Mouse (Mus musculus) lung, postnatal 0 days (tissue): Measurements from ENCODE around the gene Foxp3. TPM values are rescaled to one million over a fixed set of nuclear protein-coding genes. Genes with fewer than 3 reads are reported as not detected.

Experiments used
- ATAC-seq: fragments of 200-750 bp; cut with Nextera tagmentation; 2 replicates; pipeline ENCODE4 v1.8.0; 2017; ENCODE audit warnings: moderate library complexity
- DNase-seq: peaks from one replicate; pipeline ENCODE4 v3.0.0-alpha.2; 2016; ENCODE audit warnings: low spot score
- H3K27ac ChIP-seq: fragments of 300-500 bp; sonication (generic); 2 replicates; pipeline ENCODE4 v1.5.1; 2014; ENCODE audit warnings: antibody characterized with exemption, mild to moderate bottlenecking, low read length, mixed read lengths
- H3K27me3 ChIP-seq: fragments of 300-500 bp; sonication (generic); replicated peaks from 2 replicates; pipeline ENCODE4 v1.6.1; 2014; ENCODE audit warnings: low read length, mixed read lengths; ENCODE audit not compliant: insufficient read depth
- H3K36me3 ChIP-seq: fragments of 300-500 bp; sonication (generic); 2 replicates; pipeline ENCODE4 v1.6.1; 2014; ENCODE audit warnings: low read length, mixed read lengths; ENCODE audit not compliant: insufficient read depth
- H3K4me1 ChIP-seq: fragments of 300-500 bp; sonication (generic); 2 replicates; pipeline ENCODE4 v1.6.1; 2014; ENCODE audit warnings: antibody characterized with exemption, low read depth, low read length, mixed read lengths; ENCODE audit not compliant: insufficient read depth
- H3K4me2 ChIP-seq: fragments of 300-500 bp; sonication (generic); replicated peaks from 2 replicates; pipeline ENCODE4 v1.6.1; 2014; ENCODE audit warnings: low read depth, mild to moderate bottlenecking, low read length, moderate library complexity, mixed read lengths
- H3K4me3 ChIP-seq: fragments of 300-500 bp; sonication (generic); 2 replicates; pipeline ENCODE4 v1.5.1; 2014; ENCODE audit warnings: low read depth, low read length
- H3K9ac ChIP-seq: fragments of 300-500 bp; sonication (generic); replicated peaks from 2 replicates; pipeline ENCODE4 v1.6.1; 2014; ENCODE audit warnings: low read depth, mild to moderate bottlenecking
- H3K9me3 ChIP-seq: fragments of 300-500 bp; sonication (generic); 2 replicates; pipeline ENCODE4 v1.6.1; 2016; ENCODE audit warnings: low read length, mixed read lengths
- CTCF ChIP-seq: IDR thresholded peaks from 2 replicates; pipeline ENCODE4 v1.5.1; 2016; ENCODE audit warnings: antibody characterized with exemption, mild to moderate bottlenecking
- EP300 ChIP-seq: IDR thresholded peaks from 2 replicates; pipeline ENCODE4 v1.6.1; 2016; ENCODE audit warnings: antibody characterized with exemption, mild to moderate bottlenecking, control low read depth
- WGBS: fragments of 180-500 bp; shearing (Covaris S2); extraction: QIAGEN DNeasy Blood & Tissue Kit; methylation state at CpG from one replicate; pipeline ENCODE4 v1.1.7; 2014; 5-methylcytosine and 5-hydroxymethylcytosine counted together
- polyA plus RNA-seq: library from polyadenylated mRNA; unstranded; fragments of >200 nt; fragmentation: Nextera tagmentation; extraction: Ambion mirVana; gene quantifications from 2 replicates; pipeline ENCODE4 v1.2.1, GENCODE M21; 2015

Foxp3 gene
- polyA plus RNA-seq, 1 experiment from 2014 or later = 0.20 TPM

- Histone ChIP-seq H3K4me3 (no peak within 1 kb of the TSS), H3K9ac (no peak within 1 kb of the TSS), H3K27me3 (no peaks in the 10 kb centered on the region), H3K27ac (no peak within 1 kb of the TSS), H3K4me1 (no peaks in the 10 kb centered on the region), H3K9me3 (no peaks in the 10 kb centered on the region), H3K36me3 (no peaks in the 10 kb centered on the region), H3K4me2 (no peak within 1 kb of the TSS)
- WGBS = 69% methylated on average over 5 of the region's 6 CpGs
- TF ChIP-seq EP300 = no peak
- no peak for TF ChIP-seq CTCF
- no peak for DNase-seq
- no peak for ATAC-seq
Measured at GRCm38 (mm10) chrX:7606783-7607182, 33.3 kb downstream of the Foxp3 start, which contains the start of gene Cacna1f. Gene Cacna1f (plus strand): TSS chrX:7607083.

GRCm38 (mm10) chrX:7610035-7610434 lies 36.6 kb downstream of the Foxp3 start:
- H3K9ac ChIP-seq = no peak overlapping the region

GRCm38 (mm10) chrX:7610536-7611258 lies 37.3 kb downstream of the Foxp3 start:
- peak overlapping the region; percentile 49 for H3K4me2 ChIP-seq
- no peak overlapping the region for H3K27ac ChIP-seq
- H3K4me1 ChIP-seq = no peaks in the 10 kb centered on the region
- H3K9ac ChIP-seq = no peak overlapping the region
- H3K4me3 ChIP-seq = peak overlapping the region; percentile 25
- H3K27me3 ChIP-seq = no peaks in the 10 kb centered on the region
- no peak for DNase-seq
- no peaks in the 10 kb centered on the region for H3K36me3 ChIP-seq
- WGBS = 20% methylated on average over 26 of the region's 26 CpGs
- no peak for TF ChIP-seq EP300
- TF ChIP-seq CTCF = no peak
- H3K9me3 ChIP-seq = no peaks in the 10 kb centered on the region
- ATAC-seq = no peak

More at GRCm38 (mm10) chrX:7610035-7610434, 36.6 kb downstream of the Foxp3 start:
- no peak for TF ChIP-seq EP300
- no peak for TF ChIP-seq CTCF
- ATAC-seq (no peak), DNase-seq (no peak)
- 15% methylated on average over 21 of the region's 21 CpGs for WGBS
- no peaks in the 10 kb centered on the region for H3K27me3 ChIP-seq
- H3K36me3 ChIP-seq = no peaks in the 10 kb centered on the region
- H3K9me3 ChIP-seq = no peaks in the 10 kb centered on the region
- H3K27ac ChIP-seq = no peak overlapping the region
- H3K4me2 ChIP-seq = peak overlapping the region; percentile 49; the same call in 1 of the 2 replicates
- H3K4me3 ChIP-seq = peak overlapping the region; percentile 25; the same call in 1 of the 2 replicates
- no peaks in the 10 kb centered on the region for H3K4me1 ChIP-seq

DNA sequence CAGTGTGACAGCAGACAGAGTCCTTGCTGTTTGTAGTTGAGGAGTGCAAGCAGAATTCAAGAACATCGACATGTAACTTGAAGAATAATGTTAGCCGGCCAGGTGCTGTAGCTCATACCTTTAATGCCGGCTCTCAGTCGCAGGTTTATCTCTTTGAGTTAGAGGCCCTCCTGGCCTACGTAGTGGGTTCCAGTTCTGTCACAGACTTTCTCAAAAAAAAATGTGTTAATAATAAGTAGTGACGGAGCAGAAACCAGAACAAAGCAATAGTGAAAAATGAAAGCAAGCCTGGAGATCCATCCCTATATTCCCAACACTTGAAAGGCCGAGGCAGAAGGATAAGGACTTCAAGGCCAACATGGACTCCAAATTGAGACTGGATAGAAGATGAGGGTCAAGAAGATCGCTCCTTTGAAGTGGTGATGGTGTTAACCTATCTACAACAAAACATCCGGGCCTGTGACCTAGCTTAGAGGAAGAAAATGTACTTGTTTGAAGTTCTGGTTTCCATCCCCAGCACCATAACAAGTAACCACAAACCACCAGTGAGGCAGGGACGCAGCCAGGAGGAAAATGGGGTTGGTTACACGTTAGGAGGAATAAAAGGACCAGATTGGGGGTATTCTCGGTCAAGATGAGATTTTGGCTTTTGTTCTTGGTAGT lies 44.6 kb downstream of the Foxp3 start:
- Histone ChIP-seq H3K4me1 (no peaks in the 10 kb centered on the region), H3K4me3 (no peak overlapping the region), H3K27me3 (no peaks in the 10 kb centered on the region), H3K4me2 (no peak overlapping the region), H3K9me3 (no peaks in the 10 kb centered on the region), H3K9ac (no peak overlapping the region), H3K36me3 (no peaks in the 10 kb centered on the region), H3K27ac (no peak overlapping the region)
- ATAC-seq (no peak), DNase-seq (no peak)
- no peak for TF ChIP-seq EP300
- TF ChIP-seq CTCF = no peak
- 71% methylated on average over 12 of the region's 12 CpGs for WGBS

DNA sequence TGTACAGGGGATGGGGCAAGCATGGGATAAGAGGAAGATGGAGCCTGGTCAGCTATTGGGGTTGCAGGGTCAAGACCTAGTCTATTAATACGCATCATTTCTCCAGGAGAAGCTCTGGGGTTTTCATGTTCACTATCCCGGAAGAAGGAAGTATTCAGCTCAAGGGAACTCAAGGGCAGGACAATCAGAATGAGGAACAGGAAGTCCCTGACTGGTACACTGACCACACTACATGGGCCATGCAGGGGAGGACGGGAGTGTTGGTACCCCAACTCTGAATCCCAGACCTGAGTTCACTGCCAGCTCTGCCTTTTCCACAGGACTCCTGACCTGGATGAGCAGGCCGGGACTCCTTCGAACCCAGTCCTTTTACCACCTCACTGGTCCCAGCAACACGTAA lies 59.1 kb downstream of the Foxp3 start:
- Histone ChIP-seq H3K27me3 (no peaks in the 10 kb centered on the region), H3K4me2 (no peak overlapping the region), H3K27ac (no peak overlapping the region), H3K9me3 (no peaks in the 10 kb centered on the region), H3K4me3 (no peak overlapping the region), H3K36me3 (no peaks in the 10 kb centered on the region), H3K9ac (no peak overlapping the region), H3K4me1 (no peaks in the 10 kb centered on the region)
- ATAC-seq (no peak), DNase-seq (no peak)
- WGBS = 89% methylated on average over 6 of the region's 6 CpGs
- TF ChIP-seq EP300 (no peak), CTCF (no peak)

DNA sequence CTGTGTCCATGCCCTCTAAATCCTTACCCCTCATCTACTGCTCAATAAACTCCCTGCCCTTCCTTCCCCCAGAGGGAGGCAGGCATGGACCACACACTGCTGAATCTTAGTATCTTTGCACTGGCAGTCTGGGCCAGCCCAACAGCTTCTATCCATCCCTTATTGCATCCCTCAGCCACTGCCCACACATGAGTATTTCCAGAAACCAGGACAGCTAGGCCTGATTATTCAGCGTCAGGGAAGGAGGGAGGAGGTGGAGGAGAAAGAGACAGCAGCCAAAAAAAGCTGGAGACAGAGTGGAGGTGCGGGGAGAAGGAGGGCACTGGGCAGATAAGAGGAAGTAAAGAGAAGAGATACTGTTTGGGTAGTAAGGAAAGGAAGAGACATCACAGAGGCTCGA lies 61.7 kb downstream of the Foxp3 start:
- DNase-seq (no peak), ATAC-seq (no peak)
- H3K4me2 ChIP-seq = no peak overlapping the region
- H3K4me1 ChIP-seq = no peaks in the 10 kb centered on the region
- no peak overlapping the region for H3K9ac ChIP-seq
- WGBS = 57% methylated on average over 3 of the region's 3 CpGs
- H3K4me3 ChIP-seq = no peak overlapping the region
- no peaks in the 10 kb centered on the region for H3K9me3 ChIP-seq
- H3K27ac ChIP-seq = no peak overlapping the region
- no peak for TF ChIP-seq EP300
- no peak for TF ChIP-seq CTCF
- H3K27me3 ChIP-seq = no peaks in the 10 kb centered on the region
- H3K36me3 ChIP-seq = no peaks in the 10 kb centered on the region
